Mouse (Mus musculus) heart, adult 2 months (tissue): ENCODE measurements around the gene Eml6.

ENCODE experiments used
- CTCF ChIP-seq: fragments of 200-600 bp; IDR thresholded peaks from 2 replicates; pipeline ENCODE4 v1.8.1; 2022; ENCODE audit warnings: antibody characterized with exemption, mild to moderate bottlenecking, moderate library complexity
- POLR2A ChIP-seq: fragments of 200-500 bp; IDR thresholded peaks from 2 replicates; pipeline ENCODE4 v1.6.1; 2011; ENCODE audit warnings: mild to moderate bottlenecking, low read depth, low read length, control low read depth; ENCODE audit not compliant: insufficient read depth

DNA sequence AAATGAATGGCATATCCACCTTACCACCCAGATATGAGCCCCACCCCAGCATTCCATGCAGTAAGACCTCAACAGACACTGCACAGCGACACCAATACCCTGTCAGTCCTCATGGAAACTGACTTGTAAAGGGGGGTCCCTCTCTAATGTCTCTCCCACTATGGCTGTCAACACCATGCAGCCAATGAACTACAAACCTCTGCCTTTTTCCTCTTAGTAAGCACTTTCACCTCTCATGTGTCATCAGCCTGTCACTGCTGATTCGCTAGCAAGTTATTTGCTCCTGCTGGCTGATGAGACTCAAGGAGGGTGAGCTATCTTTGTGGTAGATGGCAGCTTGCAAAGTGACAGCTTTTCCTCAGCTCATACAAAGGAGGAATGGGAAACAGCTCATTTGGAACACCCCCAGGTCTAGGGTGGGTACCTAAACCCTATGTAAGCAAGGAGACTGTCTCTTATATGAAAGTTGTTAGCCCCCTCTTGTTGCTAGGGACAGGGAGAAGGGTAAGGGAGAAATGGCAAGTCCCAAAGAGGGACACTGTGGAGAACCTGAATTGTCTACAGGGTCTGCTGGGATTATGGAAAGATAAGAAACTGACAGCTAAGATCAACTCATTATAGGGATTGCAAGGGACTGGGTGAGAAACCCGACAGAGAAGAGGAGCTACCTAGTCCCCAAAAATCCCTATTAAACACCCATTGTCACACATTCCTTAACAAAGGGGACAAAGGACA, 255.0 kb downstream of the Eml6 start:
- TF ChIP-seq POLR2A (no peak), CTCF (no peak)
